Mouse (Mus musculus) liver, adult 10 weeks (tissue): Measurements from ENCODE around the gene Podxl2. TPM values are rescaled to one million over a fixed set of nuclear protein-coding genes. Genes with fewer than 3 reads are reported as not detected.

Experiments used
- polyA plus RNA-seq: library from polyadenylated mRNA; stranded (reverse); fragments of 350-450 nt; fragmentation: Illumina TruSeq; extraction: RNeasy Lipid Tissue Mini Kit (QIAGEN cat#74804); gene quantifications from one replicate; pipeline ENCODE4 v1.2.3, GENCODE M21; 2014; ENCODE audit warnings: low read depth, low replicate concordance

Podxl2 gene
- not detected for polyA plus RNA-seq

GRCm38 (mm10) chr6:88874868-88875508 lies at the start of gene Podxl2:
Gene Podxl2 (minus strand): TSS chr6:88875044.

DNA sequence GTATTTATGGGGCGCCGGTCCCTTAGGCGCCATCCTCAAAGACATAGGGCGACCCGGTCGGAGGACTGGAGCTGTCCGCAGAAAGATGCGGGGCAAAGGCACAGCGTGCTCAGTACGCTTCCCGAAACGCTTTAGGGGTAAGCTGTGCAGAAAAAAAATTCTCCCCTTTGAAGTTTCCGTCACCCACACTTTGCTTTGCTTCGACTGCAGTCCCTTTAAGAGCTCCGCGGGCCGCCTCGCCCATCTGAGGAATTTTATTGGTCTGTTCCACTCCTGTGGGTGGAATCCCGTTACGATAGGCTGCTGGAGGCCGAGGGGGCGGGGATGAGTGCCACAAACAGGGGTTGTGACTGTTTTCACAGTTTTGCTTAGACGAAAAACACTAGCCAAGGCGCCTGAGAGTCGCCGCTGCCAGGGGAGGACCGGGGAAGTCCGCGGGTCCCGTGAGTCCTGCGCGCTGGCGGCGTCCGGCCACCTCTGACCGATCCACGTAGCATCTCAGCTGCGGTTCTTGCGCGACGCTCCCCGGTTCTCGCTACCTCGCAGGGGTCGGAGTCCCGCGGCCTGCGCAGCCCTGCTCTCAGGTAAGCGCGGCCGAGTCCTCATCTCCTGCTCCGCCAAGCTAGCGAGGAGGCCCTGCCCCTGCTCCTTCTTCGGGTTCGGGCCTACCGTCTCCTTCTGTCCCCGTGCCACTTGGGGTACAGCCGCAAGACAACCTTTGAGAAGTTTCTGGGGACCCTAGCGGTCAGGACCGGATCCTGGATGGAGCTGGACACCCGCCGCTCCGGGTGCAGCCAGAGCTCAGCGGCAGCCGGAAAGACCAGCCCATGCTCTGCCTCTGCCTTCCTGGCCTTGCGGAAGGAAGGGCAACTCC lies 27.3 kb upstream of the Podxl2 start, which contains the start of gene Tpra1:
Gene Tpra1, plus strand, starts transcription at position 305 of the 874 bp plus-strand sequence.

GRCm38 (mm10) chr6:88898534-88899048 lies 23.7 kb upstream of the Podxl2 start, which contains the start of gene Mcm2:
Gene Mcm2 (minus strand): TSS chr6:88898780.

DNA sequence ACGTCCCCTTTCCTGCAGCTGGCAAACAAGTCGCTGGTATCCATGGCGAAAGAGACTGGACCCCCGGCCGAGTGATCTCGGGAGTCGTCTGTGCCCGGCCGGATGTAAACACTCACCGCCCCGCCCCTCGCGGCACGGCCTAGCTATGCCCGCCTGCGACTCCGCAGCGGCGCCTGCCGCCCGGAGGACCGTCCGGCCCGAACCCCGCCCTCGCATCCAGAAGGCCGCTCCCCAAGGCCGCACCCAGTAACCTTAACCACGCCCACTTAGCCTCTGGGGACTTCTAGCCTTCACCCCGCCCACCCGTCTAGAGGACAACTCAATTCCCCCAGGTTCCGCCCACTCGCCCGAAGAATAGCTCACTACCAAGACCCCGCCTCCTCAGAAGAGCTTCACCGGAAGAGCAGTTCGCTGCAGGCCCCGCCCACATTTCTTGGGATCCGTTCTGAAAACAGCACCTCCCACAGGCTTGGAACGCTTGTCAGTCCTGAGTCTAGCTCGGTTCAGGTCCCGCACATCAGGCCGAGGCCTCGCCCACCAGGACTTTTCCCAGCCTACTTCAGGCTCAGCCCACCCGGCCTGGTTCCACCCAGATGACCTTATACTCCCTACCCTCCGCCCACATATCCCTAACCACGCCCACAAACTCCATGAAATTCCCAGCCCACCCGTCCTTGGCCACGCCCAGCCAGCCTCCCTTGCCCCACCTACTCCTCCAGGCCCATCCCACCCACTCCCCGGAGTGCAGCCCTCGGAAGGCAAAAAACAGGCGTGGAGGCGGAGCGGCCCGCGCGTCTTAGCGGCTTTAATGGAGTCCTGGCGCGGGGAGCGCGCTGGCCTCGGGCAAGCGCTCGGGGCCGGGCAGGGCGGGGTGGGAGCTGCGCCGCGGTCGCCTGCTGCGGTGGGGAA lies 32.8 kb downstream of the Podxl2 start, which contains the start of gene Abtb1:
Gene Abtb1, minus strand, starts transcription at position 204 of the 909 bp plus-strand sequence.

Other genes starting within 250 kb of the Podxl2 start
- 2.4 TPM for gene Kbtbd12, start 237.1 kb downstream of the Podxl2 start, polyA plus RNA-seq
- gene Mgll, start 150.6 kb downstream of the Podxl2 start, polyA plus RNA-seq, result 25.3 TPM
- 1.1 TPM for gene Abtb1, start 33.1 kb downstream of the Podxl2 start, polyA plus RNA-seq
- gene Mcm2, start 23.7 kb upstream of the Podxl2 start, polyA plus RNA-seq, result 0.29 TPM
- 7.5 TPM for gene Tpra1, start 27.2 kb upstream of the Podxl2 start, polyA plus RNA-seq